Mouse (Mus musculus): Measurements from ENCODE around the gene C530008M17Rik.

C530008M17Rik gene

GRCm38 (mm10) chr5:76656212-76656611, at the start of gene C530008M17Rik:
Gene C530008M17Rik (plus strand): TSS chr5:76656512.
- DNase-seq (ENCODE audit: low read depth, low spot score) = no peak

- DNase-seq (ENCODE audit: low read depth, low spot score) = no peak
Measured at GRCm38 (mm10) chr5:76609702-76610370, 46.5 kb upstream of the C530008M17Rik start.

DNA sequence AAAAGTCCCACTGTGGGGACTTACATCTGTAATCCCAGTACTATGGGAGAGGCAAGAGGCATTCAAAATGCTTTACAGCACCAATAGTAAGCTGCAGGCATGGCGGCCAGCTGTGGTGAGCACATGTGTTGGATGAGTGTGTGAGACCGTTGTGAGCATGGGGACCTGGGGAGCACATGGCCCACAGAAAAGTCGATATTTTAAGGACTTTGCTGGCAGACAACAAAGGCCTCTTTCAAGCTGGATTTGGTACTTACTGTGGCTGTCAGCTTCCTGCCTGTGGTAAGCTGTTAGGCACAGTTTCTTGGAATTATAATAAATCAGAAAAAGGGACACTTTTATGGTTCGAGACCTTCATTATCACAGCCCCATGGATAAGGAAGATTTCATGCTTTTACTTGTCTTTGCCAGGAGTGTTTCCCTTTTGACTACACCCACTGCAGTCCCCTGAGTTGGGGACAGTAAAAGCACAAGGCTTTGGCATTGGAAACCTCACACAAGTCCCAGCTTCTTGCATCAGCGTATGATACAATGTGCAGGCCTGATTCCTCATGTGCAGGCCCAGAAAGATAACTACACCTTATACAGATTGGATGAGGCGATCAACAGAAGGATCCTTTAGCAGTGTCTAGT, 43.3 kb upstream of the C530008M17Rik start:
- peak; percentile 16 for DNase-seq (ENCODE audit: low read depth, low spot score)

DNA sequence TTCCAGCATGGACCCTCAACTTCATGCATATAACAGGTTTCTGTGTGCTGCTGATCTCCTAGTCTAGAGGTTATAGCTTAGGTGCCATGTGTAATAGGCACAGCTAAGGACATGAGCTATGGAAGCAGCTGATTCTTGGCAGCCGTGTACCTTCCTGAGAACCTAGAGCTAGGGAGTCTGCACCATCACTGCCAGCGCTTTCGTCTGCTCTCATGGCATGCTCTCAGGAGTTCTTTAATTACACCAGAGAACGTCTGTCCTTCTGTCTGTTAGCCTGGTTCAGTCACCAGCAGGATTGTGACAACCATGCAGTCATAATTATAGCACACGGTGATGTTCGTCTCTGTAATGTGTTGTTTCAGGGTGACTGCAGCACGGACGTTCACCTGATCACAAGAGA, 41.0 kb upstream of the C530008M17Rik start:
- DNase-seq (ENCODE audit: low read depth, low spot score) = no peak

GRCm38 (mm10) chr5:76616196-76616747, 40.0 kb upstream of the C530008M17Rik start:
- DNase-seq (ENCODE audit: low read depth, low spot score) = no peak

GRCm38 (mm10) chr5:76618750-76619149, 37.6 kb upstream of the C530008M17Rik start:
- no peak for DNase-seq (ENCODE audit: low read depth, low spot score)

GRCm38 (mm10) chr5:76623759-76624158, 32.6 kb upstream of the C530008M17Rik start:
- no peak for DNase-seq (ENCODE audit: low read depth, low spot score)

DNA sequence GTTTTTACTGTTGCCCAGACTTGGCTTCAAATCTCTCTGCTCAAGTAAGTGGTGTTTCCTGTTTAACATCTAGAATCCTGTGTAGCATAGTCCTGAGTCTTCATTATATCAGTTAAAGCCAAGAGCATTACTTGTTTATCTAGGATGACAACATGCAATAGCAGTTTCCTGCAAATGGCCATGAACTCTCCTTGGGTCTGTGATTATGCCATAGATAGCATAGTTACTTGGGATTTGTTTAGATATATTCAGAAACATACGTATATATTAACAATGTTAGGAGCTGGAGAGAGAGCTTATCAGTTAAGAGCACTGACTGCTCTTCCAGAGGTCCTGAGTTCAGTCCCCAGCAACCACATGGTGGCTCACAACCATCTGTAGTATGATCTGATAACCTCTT, 28.5 kb upstream of the C530008M17Rik start:
- DNase-seq (ENCODE audit: low read depth, low spot score) = no peak

GRCm38 (mm10) chr5:76634012-76634411, 22.3 kb upstream of the C530008M17Rik start:
- DNase-seq (ENCODE audit: low read depth, low spot score) = no peak

DNA sequence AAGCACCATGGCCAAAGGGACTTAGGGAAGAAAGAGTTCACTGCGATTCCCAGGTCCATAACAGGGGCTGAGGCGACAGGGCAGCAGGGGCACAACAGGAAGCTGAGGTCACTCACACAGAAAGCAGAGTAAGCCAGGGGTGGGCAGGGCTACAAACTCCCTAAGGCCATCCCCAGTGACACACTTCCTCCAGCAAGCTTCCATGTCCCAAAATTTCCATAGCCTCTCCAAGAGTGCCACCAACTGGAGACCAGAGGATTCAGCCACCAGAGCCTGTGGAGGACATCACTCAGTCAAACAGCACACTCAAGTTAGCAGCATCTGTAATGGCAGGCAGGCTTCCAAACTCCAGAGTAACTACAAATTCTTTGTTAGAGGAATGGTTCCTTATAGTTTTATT, 20.7 kb upstream of the C530008M17Rik start:
- no peak for DNase-seq (ENCODE audit: low read depth, low spot score)

- DNase-seq (ENCODE audit: low read depth, low spot score) = no peak
Measured at GRCm38 (mm10) chr5:76642076-76642475, 14.2 kb upstream of the C530008M17Rik start.

DNA sequence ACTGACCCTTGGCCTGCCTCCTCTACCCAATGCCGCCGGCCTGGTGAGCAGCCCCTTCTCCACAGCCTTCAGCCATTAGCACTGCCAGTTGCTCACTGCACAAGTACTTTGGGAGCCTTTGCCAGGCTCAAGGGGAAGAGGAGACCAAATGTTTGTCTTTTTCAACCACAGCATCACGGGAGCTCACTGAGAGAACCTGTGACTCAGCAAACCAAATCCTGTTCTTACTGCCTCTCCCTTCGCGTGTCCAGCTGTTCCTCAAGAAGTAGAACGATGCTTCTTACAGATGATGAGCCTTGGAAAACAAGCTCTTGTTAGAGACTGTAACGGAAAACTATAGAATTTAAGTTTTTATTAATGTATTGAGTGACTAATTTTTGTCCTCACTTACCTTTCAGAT, 12.1 kb upstream of the C530008M17Rik start:
- no peak for DNase-seq (ENCODE audit: low read depth, low spot score)

DNA sequence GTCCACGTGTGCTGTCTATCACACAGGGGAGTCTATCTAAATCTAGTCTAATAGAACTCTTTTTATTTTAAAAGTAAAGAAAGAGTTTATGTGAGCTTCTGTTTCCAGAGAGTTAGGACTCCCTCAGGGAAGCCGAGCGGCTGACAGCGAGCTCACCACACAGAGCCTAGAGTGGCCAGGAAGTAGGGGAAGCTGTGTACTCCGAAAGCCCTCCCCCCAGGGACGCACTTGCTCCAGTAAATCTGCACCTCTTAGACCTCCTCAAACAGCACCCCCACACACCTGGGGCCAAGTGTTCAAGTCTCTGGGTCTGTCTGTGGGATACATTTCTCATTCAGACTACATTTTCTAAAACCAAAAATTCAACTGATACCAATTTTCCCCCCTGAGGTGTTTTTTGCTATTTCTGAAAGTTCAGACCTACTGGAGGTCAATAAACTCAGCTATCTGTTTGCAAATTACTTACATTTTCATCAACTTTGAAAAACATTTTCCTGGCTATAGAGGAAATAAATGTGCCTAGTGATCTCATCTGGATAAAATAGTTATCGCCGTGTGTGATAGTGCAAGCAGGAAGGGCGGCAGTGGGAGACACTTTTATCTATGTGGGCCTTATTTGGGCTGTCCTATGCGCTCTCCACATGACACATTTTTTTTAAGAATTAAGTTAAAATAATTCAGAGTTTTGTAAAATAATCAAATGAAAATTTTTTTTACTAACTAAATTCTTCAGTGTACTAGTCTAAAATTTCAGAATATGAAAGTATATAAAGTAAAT, 11.0 kb upstream of the C530008M17Rik start:
- DNase-seq (ENCODE audit: low read depth, low spot score) = no peak

- no peak for DNase-seq (ENCODE audit: low read depth, low spot score)
Measured at GRCm38 (mm10) chr5:76649897-76650296, 6.4 kb upstream of the C530008M17Rik start.

- DNase-seq (ENCODE audit: low read depth, low spot score) = no peak
Measured at GRCm38 (mm10) chr5:76651151-76651725, 5.1 kb upstream of the C530008M17Rik start.

DNA sequence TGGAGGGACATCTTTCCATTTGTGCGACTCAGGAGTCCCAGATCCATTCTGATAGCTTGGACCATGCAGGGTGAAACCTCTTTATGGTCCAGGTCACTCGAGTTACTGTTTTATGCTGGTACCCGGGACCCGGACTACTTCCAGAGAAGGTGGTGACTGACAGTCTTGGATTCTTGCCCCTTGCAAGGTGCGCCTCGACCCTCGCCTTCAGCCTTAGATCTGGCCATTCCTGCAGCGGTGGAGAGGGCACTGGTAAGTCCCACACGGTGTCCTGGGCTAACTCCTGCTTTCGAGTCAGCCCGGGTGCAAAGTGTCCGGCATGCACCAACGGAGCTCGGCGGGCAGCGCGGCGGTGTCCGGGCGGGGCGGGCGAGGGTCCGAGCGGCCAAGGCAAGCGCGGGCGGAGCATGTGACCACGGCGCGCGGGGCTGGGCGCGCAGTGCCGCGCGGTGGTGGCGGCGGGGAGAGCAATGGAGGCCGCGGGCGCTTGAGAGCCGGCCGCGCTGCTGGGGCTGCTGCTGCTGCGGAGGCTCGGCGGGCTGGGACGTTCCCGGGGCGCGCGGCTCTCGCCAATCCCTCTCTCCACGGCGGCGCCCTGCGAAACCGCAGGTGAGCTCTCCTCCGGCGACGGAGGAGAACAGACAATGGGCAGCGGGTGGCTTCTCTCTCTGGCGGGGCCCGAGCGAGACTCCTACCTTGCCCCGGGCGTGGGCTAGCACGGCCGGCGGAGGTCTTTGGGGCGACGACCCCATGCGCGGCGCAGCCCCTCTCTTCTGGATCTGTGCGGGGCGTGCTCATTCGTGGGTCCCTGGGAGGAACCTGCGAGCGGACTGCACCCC, 1.2 kb downstream of the C530008M17Rik start:
- DNase-seq (ENCODE audit: low read depth, low spot score) = peak; percentile 63

- peak; percentile 65 for DNase-seq (ENCODE audit: low read depth, low spot score)
Measured at GRCm38 (mm10) chr5:76658084-76658934, 2.0 kb downstream of the C530008M17Rik start.

- DNase-seq (ENCODE audit: low read depth, low spot score) = no peak
Measured at GRCm38 (mm10) chr5:76659958-76660635, 3.8 kb downstream of the C530008M17Rik start.

- no peak for DNase-seq (ENCODE audit: low read depth, low spot score)
Measured at GRCm38 (mm10) chr5:76661310-76661709, 5.0 kb downstream of the C530008M17Rik start.

Data from forelimb bud, embryonic 11.5 days (tissue).